Mouse (Mus musculus) olfactory bulb, adult 2 months (tissue): ENCODE measurements around the gene Zfp507.

Source experiments
- CTCF ChIP-seq: fragments of 200-500 bp; IDR thresholded peaks from 2 replicates; pipeline ENCODE4 v1.5.1; 2012; ENCODE audit warnings: low read depth, mild to moderate bottlenecking, low read length, moderate library complexity; ENCODE audit not compliant: insufficient read depth
- POLR2A ChIP-seq: fragments of 200-500 bp; IDR thresholded peaks from 2 replicates; pipeline ENCODE4 v1.6.1; 2012; ENCODE audit warnings: mild to moderate bottlenecking, low read depth, low read length, moderate library complexity; ENCODE audit not compliant: insufficient read depth

DNA sequence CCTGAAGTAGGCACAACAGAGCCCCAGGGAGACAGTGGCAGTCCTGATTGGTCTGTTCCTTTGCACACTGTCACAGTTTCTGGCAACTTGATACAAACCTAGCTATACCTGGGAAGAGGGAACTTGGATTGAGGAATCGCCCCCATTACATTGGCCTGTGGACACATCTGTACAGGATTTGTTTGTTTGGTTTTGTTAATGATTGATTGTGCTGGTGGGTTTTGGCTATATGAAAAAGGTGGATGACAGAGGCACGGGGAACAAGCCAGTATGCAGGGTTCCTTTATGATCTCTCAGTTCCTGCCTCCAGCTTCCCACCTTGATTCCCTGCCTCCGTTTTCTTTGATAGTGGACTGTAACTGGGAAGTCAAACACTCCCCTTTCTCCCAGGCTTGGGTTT, 33.6 kb upstream of the Zfp507 start:
- no peak for TF ChIP-seq POLR2A
- no peak for TF ChIP-seq CTCF
